Mouse (Mus musculus): ENCODE results near the gene Akr1b7. TPM values are rescaled to one million over a fixed set of nuclear protein-coding genes. Genes with fewer than 3 reads are reported as not detected.
"Not testable (repeated sequence)": the region's sequence is repeated elsewhere in the genome, so short reads cannot be mapped to it uniquely, and the experiment has no call there.

The Akr1b7 gene
- 32.5 and 37.4 TPM in 2 replicates for polyA plus RNA-seq (2015; fragmentation: Nextera tagmentation; extraction: Ambion mirVana)

DNA sequence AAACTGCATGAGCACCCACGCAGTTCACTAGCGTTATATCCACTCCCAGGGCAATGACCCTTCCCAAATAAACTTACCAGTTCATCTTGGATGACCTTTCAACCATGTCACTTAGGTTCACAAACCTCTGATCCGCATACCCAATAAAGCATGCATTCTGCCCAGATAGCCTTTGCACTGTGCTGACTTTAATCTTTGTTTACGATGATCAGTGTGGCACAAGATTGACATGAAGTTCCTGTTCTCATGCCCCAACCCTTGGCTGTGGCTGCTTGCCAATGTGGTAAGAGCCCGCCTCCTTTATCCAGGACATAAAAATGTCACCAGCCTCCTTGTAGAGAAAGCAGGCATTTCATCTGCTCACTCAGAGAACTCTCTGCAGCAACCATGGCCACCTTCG, at the start of gene Akr1b7:
Gene Akr1b7 (plus strand): TSS at position 312 of the 400 bp plus-strand sequence.
- DNase-seq (ENCODE audit: low spot score) (peak; percentile 15), ATAC-seq (replicated peaks; ENCODE audit: low FRiP score, low read depth) (no peak)
- no peak for TF ChIP-seq CTCF (IDR thresholded peaks at IDR 0.05; ENCODE audit: low read depth)

DNA sequence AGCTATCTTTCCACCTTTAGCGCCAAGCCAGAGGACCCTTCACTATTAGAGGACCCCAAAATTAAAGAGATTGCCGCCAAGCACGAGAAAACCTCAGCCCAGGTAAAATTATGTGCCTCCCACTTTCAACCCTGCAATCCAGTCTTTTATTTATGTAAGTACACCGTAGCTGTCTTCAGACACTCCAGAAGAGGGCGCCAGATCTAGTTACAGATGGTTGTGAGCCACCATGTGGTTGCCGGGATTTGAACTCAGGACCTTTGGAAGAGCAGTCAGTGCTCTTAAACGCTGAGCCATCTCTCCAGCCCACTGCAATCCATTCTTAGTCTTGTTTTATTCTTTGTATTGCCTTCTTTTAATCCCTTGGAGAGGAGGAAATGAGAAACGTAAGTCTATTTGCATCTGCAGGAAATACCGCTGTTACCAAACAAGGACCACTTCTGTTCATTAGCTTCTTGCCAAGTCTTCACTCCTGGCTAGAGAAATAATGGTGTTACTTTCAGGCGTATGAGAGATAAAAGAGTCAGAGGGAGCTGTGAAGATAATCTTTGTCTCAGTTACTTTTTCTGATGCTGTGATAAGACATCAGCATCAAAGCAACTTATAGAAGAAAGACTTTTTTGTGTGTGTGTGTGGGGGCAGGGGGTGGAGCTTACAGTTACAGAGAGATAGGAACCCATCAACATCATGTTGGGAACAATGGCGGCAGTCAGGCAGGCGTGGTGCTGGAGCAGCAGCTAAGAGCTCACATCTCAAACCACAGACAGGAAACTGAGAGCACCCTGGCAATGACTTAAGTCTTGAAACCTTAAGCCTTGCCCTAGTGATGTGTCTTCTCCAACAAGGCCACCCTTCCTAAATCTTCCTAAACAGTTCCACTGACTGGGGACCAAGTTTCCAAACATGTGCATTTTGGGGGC, 47.7 kb upstream of the Akr1b7 start:
- 0 out of 2 replicates have a peak, but pooled peaks have one; percentile 34 for TF ChIP-seq CTCF (IDR thresholded peaks at IDR 0.05; ENCODE audit: low read depth)
- H3K4me3 ChIP-seq (replicated peaks; ENCODE audit: low read depth, low read length) = no peak overlapping the region
- 84% methylated on average over 12 of the region's 12 CpGs for WGBS
- H3K4me1 ChIP-seq (replicated peaks; ENCODE audit: insufficient read depth, low read length) = no peaks in the 10 kb centered on the region
- H3K4me2 ChIP-seq (ENCODE audit: low read length) = no peak overlapping the region
- no peak for DNase-seq (ENCODE audit: low spot score)
- no peaks in the 10 kb centered on the region for H3K36me3 ChIP-seq (ENCODE audit: insufficient read depth, low read length)
- H3K27me3 ChIP-seq (ENCODE audit: insufficient read depth, low read length) = no peaks in the 10 kb centered on the region
- H3K9ac ChIP-seq (ENCODE audit: low read depth, low read length) = no peak overlapping the region
- ATAC-seq (replicated peaks; ENCODE audit: low FRiP score, low read depth) = no peak
- no peaks in the 10 kb centered on the region for H3K9me3 ChIP-seq (replicated peaks; ENCODE audit: low read length)
- H3K27ac ChIP-seq = no peak overlapping the region

More for the DNA sequence above, at the start of gene Akr1b7:
- 22% methylated on average over 6 of the region's 6 CpGs for WGBS
- Histone ChIP-seq H3K4me3 (replicated peaks; ENCODE audit: low read depth, low read length) (no peak within 1 kb of the TSS), H3K9ac (ENCODE audit: low read depth, low read length) (no peak within 1 kb of the TSS), H3K36me3 (ENCODE audit: insufficient read depth, low read length) (no peaks in the 10 kb centered on the region), H3K27ac (no peak within 1 kb of the TSS), H3K4me1 (replicated peaks; ENCODE audit: insufficient read depth, low read length) (no peaks in the 10 kb centered on the region; the same call in 1 of the 2 replicates), H3K27me3 (ENCODE audit: insufficient read depth, low read length) (no peaks in the 10 kb centered on the region), H3K4me2 (ENCODE audit: low read length) (no peak within 1 kb of the TSS), H3K9me3 (replicated peaks; ENCODE audit: low read length) (no peaks in the 10 kb centered on the region)

DNA sequence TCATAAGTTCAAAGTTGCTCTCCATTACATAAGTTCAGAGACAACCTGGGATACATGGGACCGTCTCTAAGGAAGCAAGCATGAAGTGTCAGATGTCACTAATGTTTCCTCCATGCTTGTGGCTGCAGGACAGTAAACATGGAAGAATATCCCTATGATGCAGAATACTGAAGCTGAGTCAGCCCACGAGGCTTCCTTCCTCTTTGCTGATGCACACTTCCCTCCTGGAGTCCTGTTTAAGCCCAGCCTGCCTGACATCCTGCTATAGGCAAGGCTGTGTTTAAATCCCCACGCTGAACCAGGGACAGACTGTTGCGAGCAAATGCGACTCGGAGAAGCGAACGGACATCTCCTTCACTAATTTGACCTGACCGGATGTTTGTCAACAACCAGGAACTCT, 44.1 kb upstream of the Akr1b7 start:
- 74% methylated on average over 9 of the region's 9 CpGs for WGBS

DNA sequence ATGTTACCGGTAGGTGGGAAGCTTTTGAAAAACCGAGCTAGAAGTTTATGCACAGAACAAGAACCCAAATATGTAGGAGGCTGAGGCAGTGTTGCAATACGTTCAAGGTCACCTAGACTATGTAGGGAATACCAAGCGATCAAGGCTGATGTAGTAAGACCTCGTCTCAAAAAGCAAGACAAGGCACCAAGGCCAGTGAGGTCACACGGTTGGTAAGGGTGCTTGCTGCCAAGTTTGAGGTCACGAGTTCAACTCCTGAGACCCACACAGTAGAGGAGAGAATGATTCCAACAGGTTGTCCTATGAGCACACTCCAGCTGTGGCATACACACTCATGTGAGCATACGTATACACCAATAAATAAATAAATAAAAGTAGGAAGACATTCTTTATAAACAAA, 42.1 kb upstream of the Akr1b7 start:
- TF ChIP-seq CTCF (IDR thresholded peaks at IDR 0.05; ENCODE audit: low read depth) = no peak
- DNase-seq (ENCODE audit: low spot score) (no peak), ATAC-seq (replicated peaks; ENCODE audit: low FRiP score, low read depth) (no peak)
- Histone ChIP-seq H3K9ac (ENCODE audit: low read depth, low read length) (no peak overlapping the region), H3K4me2 (ENCODE audit: low read length) (no peak overlapping the region), H3K36me3 (ENCODE audit: insufficient read depth, low read length) (no peaks in the 10 kb centered on the region), H3K4me3 (replicated peaks; ENCODE audit: low read depth, low read length) (no peak overlapping the region), H3K27ac (no peak overlapping the region), H3K4me1 (replicated peaks; ENCODE audit: insufficient read depth, low read length) (no peaks in the 10 kb centered on the region), H3K27me3 (ENCODE audit: insufficient read depth, low read length) (no peaks in the 10 kb centered on the region), H3K9me3 (replicated peaks; ENCODE audit: low read length) (no peaks in the 10 kb centered on the region)
- 80% methylated on average over 8 of the region's 8 CpGs for WGBS

More for the DNA sequence above, 44.1 kb upstream of the Akr1b7 start:
- no peak overlapping the region for H3K4me3 ChIP-seq (replicated peaks; ENCODE audit: low read depth, low read length)
- no peaks in the 10 kb centered on the region for H3K27me3 ChIP-seq (ENCODE audit: insufficient read depth, low read length)
- H3K4me1 ChIP-seq (replicated peaks; ENCODE audit: insufficient read depth, low read length) = no peaks in the 10 kb centered on the region
- no peaks in the 10 kb centered on the region for H3K36me3 ChIP-seq (ENCODE audit: insufficient read depth, low read length)
- no peak overlapping the region for H3K9ac ChIP-seq (ENCODE audit: low read depth, low read length)
- no peaks in the 10 kb centered on the region for H3K9me3 ChIP-seq (replicated peaks; ENCODE audit: low read length)
- no peak for ATAC-seq (replicated peaks; ENCODE audit: low FRiP score, low read depth)
- no peak overlapping the region for H3K27ac ChIP-seq
- DNase-seq (ENCODE audit: low spot score) = no peak
- H3K4me2 ChIP-seq (ENCODE audit: low read length) = no peak overlapping the region
- TF ChIP-seq CTCF (IDR thresholded peaks at IDR 0.05; ENCODE audit: low read depth) = no peak

DNA sequence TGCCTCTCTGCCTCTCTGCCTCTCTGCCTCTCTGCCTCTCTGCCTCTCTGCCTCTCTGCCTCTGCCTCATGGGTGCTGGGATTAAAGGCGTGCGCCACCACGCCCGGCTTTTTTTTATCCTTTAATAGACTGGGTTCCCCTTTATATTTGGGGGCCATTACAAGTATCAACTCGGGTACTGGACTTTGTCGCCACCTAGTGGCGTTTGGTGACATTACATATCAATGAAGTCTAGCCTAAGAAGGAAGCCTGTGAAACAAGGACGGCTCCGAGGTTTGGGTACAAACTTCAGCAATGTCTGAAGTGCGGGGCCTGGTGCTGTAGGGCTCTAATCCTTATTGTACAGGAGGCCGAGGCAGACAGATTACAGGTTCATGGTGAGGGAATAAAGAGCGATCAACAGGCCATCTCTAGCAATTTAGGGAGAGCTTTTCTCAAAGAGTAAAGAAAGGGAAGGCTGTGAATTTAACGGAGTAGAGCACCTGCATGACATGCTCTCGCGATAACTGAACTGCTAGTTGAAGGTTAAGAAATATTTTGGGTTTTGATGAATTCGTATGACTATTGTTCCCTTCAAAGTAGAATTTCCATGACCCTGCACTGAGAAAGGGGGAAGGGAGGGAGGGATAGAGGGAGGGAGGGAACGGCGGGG, 40.3 kb upstream of the Akr1b7 start:
- peak; percentile 82 for TF ChIP-seq CTCF (IDR thresholded peaks at IDR 0.05; ENCODE audit: low read depth)
- no peak overlapping the region for H3K4me3 ChIP-seq (replicated peaks; ENCODE audit: low read depth, low read length)

DNA sequence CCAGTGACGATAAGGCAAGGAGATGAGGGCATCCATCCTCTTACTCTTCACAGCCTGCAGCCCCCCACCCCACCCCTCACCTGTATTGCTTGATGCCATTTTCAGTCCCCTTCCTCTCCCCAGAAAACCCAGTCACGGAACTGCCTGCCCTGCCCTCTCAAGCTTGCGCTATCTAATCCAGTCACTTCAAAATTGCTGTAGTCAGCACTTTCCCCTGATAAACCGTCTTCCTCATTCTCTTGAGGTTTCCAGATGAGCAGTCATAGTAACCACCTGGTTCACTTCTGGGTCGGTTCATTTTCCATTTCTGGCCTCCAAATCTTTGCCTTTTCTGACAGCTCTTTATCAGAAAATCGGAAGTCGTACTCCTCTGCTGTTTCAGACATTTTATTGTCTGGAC, 38.3 kb upstream of the Akr1b7 start:
- ATAC-seq (replicated peaks; ENCODE audit: low FRiP score, low read depth) (no peak), DNase-seq (ENCODE audit: low spot score) (no peak)
- Histone ChIP-seq H3K4me2 (ENCODE audit: low read length) (no peak overlapping the region), H3K4me3 (replicated peaks; ENCODE audit: low read depth, low read length) (no peak overlapping the region), H3K9me3 (replicated peaks; ENCODE audit: low read length) (no peaks in the 10 kb centered on the region), H3K4me1 (replicated peaks; ENCODE audit: insufficient read depth, low read length) (no peaks in the 10 kb centered on the region), H3K27me3 (ENCODE audit: insufficient read depth, low read length) (no peaks in the 10 kb centered on the region), H3K27ac (no peak overlapping the region), H3K36me3 (ENCODE audit: insufficient read depth, low read length) (no peaks in the 10 kb centered on the region), H3K9ac (ENCODE audit: low read depth, low read length) (no peak overlapping the region)
- WGBS = 77% methylated on average over 7 of the region's 7 CpGs
- no peak for TF ChIP-seq CTCF (IDR thresholded peaks at IDR 0.05; ENCODE audit: low read depth)

More for the DNA sequence above, 40.3 kb upstream of the Akr1b7 start:
- no peaks in the 10 kb centered on the region for H3K9me3 ChIP-seq (replicated peaks; ENCODE audit: low read length)
- no peak for ATAC-seq (replicated peaks; ENCODE audit: low FRiP score, low read depth)
- no peaks in the 10 kb centered on the region for H3K27me3 ChIP-seq (ENCODE audit: insufficient read depth, low read length)
- WGBS = 23% methylated on average over 18 of the region's 18 CpGs
- no peak overlapping the region for H3K27ac ChIP-seq
- DNase-seq (ENCODE audit: low spot score) = peak; percentile 82
- no peaks in the 10 kb centered on the region for H3K36me3 ChIP-seq (ENCODE audit: insufficient read depth, low read length)
- H3K9ac ChIP-seq (ENCODE audit: low read depth, low read length) = no peak overlapping the region
- no peaks in the 10 kb centered on the region for H3K4me1 ChIP-seq (replicated peaks; ENCODE audit: insufficient read depth, low read length)
- H3K4me2 ChIP-seq (ENCODE audit: low read length) = no peak overlapping the region

DNA sequence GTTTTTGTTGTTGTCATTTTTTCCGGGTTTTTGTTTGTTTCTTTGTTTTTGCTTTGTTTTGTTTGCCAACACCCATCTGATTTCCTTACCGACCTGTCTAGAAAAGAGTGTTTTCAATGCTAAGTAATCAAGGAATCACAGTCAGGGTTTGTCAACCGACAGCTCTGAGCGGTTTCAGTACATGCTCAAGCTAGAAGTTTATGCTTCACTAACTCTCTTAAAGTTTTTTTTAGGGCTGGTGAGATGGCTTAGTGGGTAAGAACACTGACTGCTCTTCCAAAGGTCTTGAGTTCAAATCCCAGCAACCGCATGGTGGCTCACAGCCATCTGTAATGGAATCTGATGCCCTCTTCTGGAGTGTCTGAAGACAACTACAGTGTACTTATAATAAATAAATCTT, 36.2 kb upstream of the Akr1b7 start:
- H3K27me3 ChIP-seq (ENCODE audit: insufficient read depth, low read length); H3K9ac ChIP-seq (ENCODE audit: low read depth, low read length); H3K36me3 ChIP-seq (ENCODE audit: insufficient read depth, low read length); H3K4me3 ChIP-seq (replicated peaks; ENCODE audit: low read depth, low read length); H3K9me3 ChIP-seq (replicated peaks; ENCODE audit: low read length); DNase-seq (ENCODE audit: low spot score); H3K4me2 ChIP-seq (ENCODE audit: low read length); H3K27ac ChIP-seq; ATAC-seq (replicated peaks; ENCODE audit: low FRiP score, low read depth); H3K4me1 ChIP-seq (replicated peaks; ENCODE audit: insufficient read depth, low read length): not testable (repeated sequence)
- WGBS = 73% methylated on average over 5 of the region's 5 CpGs
